Mouse (Mus musculus): Measurements from ENCODE around the gene Tfeb. TPM values are rescaled to one million over a fixed set of nuclear protein-coding genes. Genes with fewer than 3 reads are reported as not detected.
A peak's percentile ranks its signal among the peaks of the same experiment; 100 is the strongest.

Tfeb gene
- polyA plus RNA-seq, 1 experiment, result 6.5 TPM

DNA sequence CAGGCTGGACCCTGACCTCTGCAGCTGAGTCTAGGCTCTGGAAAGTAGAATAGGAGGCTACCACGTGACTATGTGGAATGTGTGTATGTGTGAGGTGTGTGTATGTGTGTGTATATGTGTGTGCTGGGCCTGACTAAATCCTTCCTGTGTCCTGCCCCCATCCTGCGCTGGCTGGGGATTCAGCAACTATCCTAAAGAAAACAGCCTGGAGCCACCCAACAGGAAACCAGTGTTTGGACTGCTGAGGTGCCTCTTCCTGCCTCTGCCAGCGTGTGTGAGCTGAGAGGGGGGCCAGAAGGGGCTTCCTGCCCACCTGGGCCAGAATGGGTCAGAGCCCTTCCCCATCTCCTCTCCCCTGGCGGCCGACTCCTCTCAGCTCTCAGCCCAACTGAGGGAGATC lies 76.8 kb downstream of the Tfeb start:
- H3K4me1 ChIP-seq (ENCODE audit: control insufficient read depth, insufficient read depth, low read length), result no peaks in the 10 kb centered on the region
- H3K27ac ChIP-seq (ENCODE audit: insufficient read depth, low read length), result no peak overlapping the region
- no peak overlapping the region for H3K4me3 ChIP-seq (ENCODE audit: insufficient read depth, low read length)
- no peak for TF ChIP-seq POLR2A (IDR thresholded peaks at IDR 0.05; ENCODE audit: low read depth, low read length)
- no peak for TF ChIP-seq CTCF (IDR thresholded peaks at IDR 0.05; ENCODE audit: borderline replicate concordance, insufficient read depth, low read length)

DNA sequence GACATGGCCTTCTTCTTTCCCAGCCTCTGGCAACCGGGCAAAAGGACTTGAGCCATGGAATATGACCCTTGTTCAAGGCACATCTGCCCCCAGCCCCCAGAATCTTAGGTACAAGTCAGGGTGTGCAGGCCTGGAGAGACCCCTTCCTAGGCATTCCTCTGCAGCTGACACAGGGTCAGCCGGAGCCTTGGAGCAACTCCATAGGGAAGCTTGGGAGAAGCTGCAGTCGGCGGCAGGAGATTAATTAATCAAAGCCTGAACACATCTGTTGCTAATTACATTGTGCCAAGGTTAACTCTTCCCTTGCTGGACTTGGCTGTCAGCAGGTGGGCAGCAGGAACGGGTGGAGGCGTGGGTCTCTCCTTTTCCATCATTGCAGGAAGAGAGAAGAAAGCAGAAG lies 77.7 kb downstream of the Tfeb start:
- no peaks in the 10 kb centered on the region for H3K4me1 ChIP-seq (ENCODE audit: control insufficient read depth, insufficient read depth, low read length)
- H3K4me3 ChIP-seq (ENCODE audit: insufficient read depth, low read length), result no peak overlapping the region
- TF ChIP-seq POLR2A (IDR thresholded peaks at IDR 0.05; ENCODE audit: low read depth, low read length), result no peak
- no peak for TF ChIP-seq CTCF (IDR thresholded peaks at IDR 0.05; ENCODE audit: borderline replicate concordance, insufficient read depth, low read length)
- H3K27ac ChIP-seq (ENCODE audit: insufficient read depth, low read length), result no peak overlapping the region

DNA sequence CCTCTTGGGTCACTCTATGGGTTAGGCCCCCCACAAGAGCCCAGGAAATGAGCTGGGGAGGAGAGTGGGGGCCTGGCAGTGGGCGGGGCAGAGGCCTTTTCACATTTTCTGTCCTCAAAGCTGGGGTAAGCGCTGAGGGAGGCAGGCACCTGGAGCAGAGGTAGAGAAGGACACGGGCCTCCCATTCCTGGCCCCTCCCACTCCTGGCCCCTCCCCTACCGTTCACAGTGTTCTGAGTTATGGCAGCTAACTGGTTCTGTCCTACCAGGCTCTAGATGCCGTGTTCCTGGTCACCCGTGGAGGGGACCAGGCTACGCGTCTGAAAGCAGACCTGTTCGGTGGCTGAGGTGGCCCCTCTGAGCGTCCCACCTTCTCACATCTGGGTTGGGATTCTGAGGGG lies 78.6 kb downstream of the Tfeb start:
- Histone ChIP-seq H3K4me3 (ENCODE audit: insufficient read depth, low read length) (no peak overlapping the region), H3K4me1 (ENCODE audit: control insufficient read depth, insufficient read depth, low read length) (no peaks in the 10 kb centered on the region), H3K27ac (ENCODE audit: insufficient read depth, low read length) (no peak overlapping the region)
- TF ChIP-seq CTCF (IDR thresholded peaks at IDR 0.05; ENCODE audit: borderline replicate concordance, insufficient read depth, low read length) (no peak), POLR2A (IDR thresholded peaks at IDR 0.05; ENCODE audit: low read depth, low read length) (no peak)

DNA sequence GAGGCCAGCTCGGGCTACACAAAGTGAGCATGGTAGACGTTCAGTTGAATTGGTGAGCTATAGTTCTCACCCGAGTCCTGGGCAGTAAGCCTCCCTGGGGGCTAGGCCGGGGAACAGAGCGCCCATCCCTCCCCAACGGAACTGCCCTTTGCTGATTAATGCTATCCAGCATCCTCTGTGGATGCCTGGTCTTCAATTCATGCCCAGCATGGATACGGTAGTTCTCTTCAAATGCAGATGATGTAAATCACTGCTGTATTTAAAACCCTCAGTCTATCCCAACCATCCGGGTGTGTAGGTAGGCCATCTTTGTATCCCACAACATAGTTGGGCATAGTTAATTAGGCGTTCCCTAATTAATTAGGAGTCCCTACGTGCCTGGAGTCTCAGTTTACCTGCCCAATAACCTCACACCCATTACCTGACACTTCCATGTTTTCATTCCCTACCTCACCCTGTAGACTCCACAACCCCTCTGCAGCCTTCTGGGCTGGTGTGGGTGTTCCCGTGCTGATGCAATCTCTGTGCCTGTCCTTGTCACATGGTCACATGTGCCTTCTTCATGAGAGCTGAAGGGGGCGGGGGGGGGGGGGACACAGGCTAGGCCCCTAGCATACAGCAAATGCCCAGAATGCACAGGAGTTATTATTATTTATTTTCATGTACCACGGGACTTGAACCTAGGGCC lies 81.4 kb downstream of the Tfeb start:
- TF ChIP-seq CTCF (IDR thresholded peaks at IDR 0.05; ENCODE audit: borderline replicate concordance, insufficient read depth, low read length), result no peak
- no peak for TF ChIP-seq POLR2A (IDR thresholded peaks at IDR 0.05; ENCODE audit: low read depth, low read length)
- H3K4me1 ChIP-seq (ENCODE audit: control insufficient read depth, insufficient read depth, low read length), result no peaks in the 10 kb centered on the region

DNA sequence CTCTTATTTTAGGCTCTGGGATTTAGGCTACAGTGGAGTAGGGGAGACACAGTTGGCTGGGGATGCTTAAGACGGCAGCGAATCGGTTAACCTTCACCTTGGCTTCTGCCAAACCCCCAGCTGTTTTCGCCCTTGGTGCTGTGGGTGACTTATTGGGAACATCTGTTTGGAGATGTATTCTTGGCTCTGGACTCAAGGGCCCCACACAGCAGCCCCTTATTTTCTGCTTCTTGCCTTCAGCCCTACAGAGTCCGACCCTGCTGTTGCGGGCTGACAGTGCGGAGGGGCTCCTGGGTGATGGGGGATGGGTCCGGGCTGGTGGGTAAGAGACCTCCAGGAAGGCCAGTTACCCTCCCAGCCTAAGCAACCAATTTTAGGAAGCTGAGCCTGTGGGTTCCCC lies 84.5 kb downstream of the Tfeb start:
- Histone ChIP-seq H3K4me1 (ENCODE audit: control insufficient read depth, insufficient read depth, low read length) (no peaks in the 10 kb centered on the region), H3K4me3 (ENCODE audit: insufficient read depth, low read length) (no peak overlapping the region), H3K27ac (ENCODE audit: insufficient read depth, low read length) (no peak overlapping the region)
- TF ChIP-seq POLR2A (IDR thresholded peaks at IDR 0.05; ENCODE audit: low read depth, low read length) (no peak), CTCF (IDR thresholded peaks at IDR 0.05; ENCODE audit: borderline replicate concordance, insufficient read depth, low read length) (no peak)

More for the DNA sequence above, 81.4 kb downstream of the Tfeb start:
- H3K27ac ChIP-seq (ENCODE audit: insufficient read depth, low read length), result no peak overlapping the region
- no peak overlapping the region for H3K4me3 ChIP-seq (ENCODE audit: insufficient read depth, low read length)

DNA sequence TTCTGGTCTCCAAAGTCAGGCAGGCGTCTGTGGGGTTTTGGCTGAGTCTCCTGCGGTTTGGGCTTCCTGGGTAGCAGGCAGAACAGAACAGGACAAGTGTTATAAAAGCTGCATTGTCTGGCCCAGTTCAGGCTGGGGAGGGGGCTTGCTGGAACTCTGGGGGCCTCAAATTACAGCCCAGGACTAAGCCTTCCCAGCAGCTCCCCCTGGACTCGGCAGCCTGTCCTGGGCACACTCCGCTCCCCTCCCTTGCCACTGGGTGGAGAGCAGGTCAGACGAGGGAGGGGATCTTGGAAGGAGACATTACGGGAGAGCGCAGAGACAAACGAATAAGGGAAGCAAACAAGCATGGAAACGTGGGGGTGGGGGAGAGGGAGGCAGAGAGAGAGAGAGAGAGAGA lies 94.3 kb downstream of the Tfeb start:
- Histone ChIP-seq H3K4me1 (ENCODE audit: control insufficient read depth, insufficient read depth, low read length) (no peaks in the 10 kb centered on the region), H3K27ac (ENCODE audit: insufficient read depth, low read length) (no peak overlapping the region), H3K4me3 (ENCODE audit: insufficient read depth, low read length) (no peak overlapping the region)
- TF ChIP-seq POLR2A (IDR thresholded peaks at IDR 0.05; ENCODE audit: low read depth, low read length) (no peak), CTCF (IDR thresholded peaks at IDR 0.05; ENCODE audit: borderline replicate concordance, insufficient read depth, low read length) (no peak)

DNA sequence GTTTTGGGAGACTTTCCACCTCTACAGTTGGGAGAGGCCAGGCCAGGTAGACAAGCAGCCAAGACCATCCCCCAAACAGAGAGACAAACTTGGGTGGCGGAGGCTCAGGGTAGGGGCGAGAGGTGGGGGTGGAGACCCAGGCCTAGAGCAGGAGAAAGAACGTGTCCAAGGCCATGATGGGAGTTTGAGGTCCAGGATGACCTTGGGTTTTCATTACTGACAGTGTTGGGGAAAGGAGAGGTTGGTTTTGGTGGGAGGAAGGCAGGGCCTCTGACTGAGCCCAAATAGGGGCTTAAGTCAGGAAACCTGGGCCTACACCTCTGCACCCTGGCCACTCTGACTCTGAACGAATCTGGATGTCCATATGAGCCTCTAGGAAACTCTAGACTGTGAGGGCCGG lies 94.9 kb downstream of the Tfeb start:
- H3K27ac ChIP-seq (ENCODE audit: insufficient read depth, low read length), result no peak overlapping the region
- no peaks in the 10 kb centered on the region for H3K4me1 ChIP-seq (ENCODE audit: control insufficient read depth, insufficient read depth, low read length)
- H3K4me3 ChIP-seq (ENCODE audit: insufficient read depth, low read length), result 0 out of 2 replicates have a peak overlapping the region, but pooled peaks have one; percentile 60
- TF ChIP-seq CTCF (IDR thresholded peaks at IDR 0.05; ENCODE audit: borderline replicate concordance, insufficient read depth, low read length), result no peak
- no peak for TF ChIP-seq POLR2A (IDR thresholded peaks at IDR 0.05; ENCODE audit: low read depth, low read length)

DNA sequence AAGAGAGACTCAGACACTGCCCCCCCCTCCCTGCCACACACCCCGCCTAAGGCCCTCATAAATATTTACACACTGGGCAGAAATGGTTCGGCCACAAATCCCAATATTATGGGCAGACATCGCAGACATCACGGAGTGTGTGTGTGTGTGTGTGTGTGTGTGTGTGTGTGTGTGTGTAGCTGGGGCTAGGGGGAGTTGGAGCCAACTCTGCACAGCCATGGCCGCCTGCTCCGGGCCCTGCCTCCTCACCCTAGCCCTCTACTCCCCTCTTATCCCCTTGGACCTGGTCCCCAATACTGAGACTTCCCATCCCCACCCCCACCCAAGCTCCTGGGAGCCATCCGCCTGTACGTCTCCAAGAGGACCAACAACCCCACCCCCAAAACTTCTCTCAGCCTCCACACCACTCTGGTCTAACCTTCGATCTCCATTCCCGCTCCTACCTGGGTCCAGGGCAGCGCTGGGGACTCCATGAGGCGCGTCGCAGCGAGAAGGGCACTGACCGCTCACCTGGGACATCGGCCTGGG lies 95.7 kb downstream of the Tfeb start:
- peak overlapping the region; percentile 60 for H3K4me3 ChIP-seq (ENCODE audit: insufficient read depth, low read length)
- TF ChIP-seq POLR2A (IDR thresholded peaks at IDR 0.05; ENCODE audit: low read depth, low read length), result no peak
- TF ChIP-seq CTCF (IDR thresholded peaks at IDR 0.05; ENCODE audit: borderline replicate concordance, insufficient read depth, low read length), result no peak
- H3K27ac ChIP-seq (ENCODE audit: insufficient read depth, low read length), result no peak overlapping the region
- no peaks in the 10 kb centered on the region for H3K4me1 ChIP-seq (ENCODE audit: control insufficient read depth, insufficient read depth, low read length)

DNA sequence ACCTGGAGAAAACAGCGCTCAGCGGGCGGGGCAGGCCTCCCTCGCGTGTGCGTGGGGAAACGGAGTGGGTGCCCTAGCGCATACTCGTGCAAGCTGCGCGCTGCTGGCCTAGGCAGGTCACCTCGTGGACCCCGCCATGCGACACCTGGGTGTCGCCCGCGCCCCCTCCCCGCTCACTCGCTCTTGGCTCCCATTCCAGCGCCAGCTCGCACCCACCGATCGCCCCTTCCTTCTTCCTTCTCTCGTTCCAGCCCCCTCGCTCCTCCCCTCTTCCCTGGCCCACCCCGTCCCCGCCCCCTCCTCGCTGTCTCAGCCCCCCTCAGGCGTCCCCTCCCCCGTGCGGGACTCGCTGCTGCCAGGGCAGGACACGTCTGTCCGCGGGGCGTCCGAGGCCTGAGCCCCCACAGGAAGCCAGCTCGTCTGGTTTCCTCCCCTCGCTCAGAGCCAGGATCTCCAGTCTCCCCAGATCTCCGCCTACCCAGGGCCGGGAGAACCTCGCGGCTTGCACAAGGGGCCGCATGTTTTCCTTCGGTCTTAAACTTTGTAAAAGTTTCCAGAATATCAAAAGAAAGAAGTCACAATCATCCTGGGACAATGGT lies 96.3 kb downstream of the Tfeb start:
- H3K4me3 ChIP-seq (ENCODE audit: insufficient read depth, low read length), result peak overlapping the region; percentile 60
- no peaks in the 10 kb centered on the region for H3K4me1 ChIP-seq (ENCODE audit: control insufficient read depth, insufficient read depth, low read length)
- TF ChIP-seq CTCF (IDR thresholded peaks at IDR 0.05; ENCODE audit: borderline replicate concordance, insufficient read depth, low read length) (no peak), POLR2A (IDR thresholded peaks at IDR 0.05; ENCODE audit: low read depth, low read length) (peak; percentile 61)
- H3K27ac ChIP-seq (ENCODE audit: insufficient read depth, low read length), result no peak overlapping the region
